Mouse (Mus musculus) heart, embryonic 11.5 days (tissue): ENCODE measurements at regions not wholly inside any gene's neighbourhood (a gene's known extent, or its start where the extent isn't known, plus 50 kb on each side); places are given as distances from the start of the nearest gene placed in this dataset.

Experiments used
- ATAC-seq: fragments of 200-750 bp; cut with Nextera tagmentation; replicated peaks from 2 replicates; pipeline ENCODE4 v1.8.0; 2017; ENCODE audit warnings: moderate library complexity; ENCODE audit not compliant: insufficient number of reproducible peaks, low FRiP score, low TSS enrichment
- H3K27ac ChIP-seq: fragments of 300-500 bp; sonication (generic); 2 replicates; pipeline ENCODE4 v1.5.1; 2014; ENCODE audit warnings: mild to moderate bottlenecking, low read depth, low read length
- H3K27me3 ChIP-seq: fragments of 300-500 bp; sonication (generic); 2 replicates; pipeline ENCODE4 v1.6.1; 2014; ENCODE audit warnings: mild to moderate bottlenecking, low read length, mixed read lengths; ENCODE audit not compliant: control insufficient read depth, insufficient read depth
- H3K36me3 ChIP-seq: fragments of 300-500 bp; sonication (generic); 2 replicates; pipeline ENCODE4 v1.6.1; 2014; ENCODE audit warnings: mild to moderate bottlenecking, low read length, moderate library complexity, mixed read lengths; ENCODE audit not compliant: control insufficient read depth, insufficient read depth
- H3K4me1 ChIP-seq: fragments of 300-500 bp; sonication (generic); 2 replicates; pipeline ENCODE4 v1.6.1; 2014; ENCODE audit warnings: low read length; ENCODE audit not compliant: control insufficient read depth, insufficient read depth
- H3K4me2 ChIP-seq: fragments of 300-500 bp; sonication (generic); 2 replicates; pipeline ENCODE4 v1.6.1; 2014; ENCODE audit warnings: mild to moderate bottlenecking, moderate library complexity
- H3K4me3 ChIP-seq: fragments of 300-500 bp; sonication (generic); 2 replicates; pipeline ENCODE4 v1.5.1; 2014; ENCODE audit warnings: low read depth, low read length
- H3K9ac ChIP-seq: fragments of 300-500 bp; sonication (generic); 2 replicates; pipeline ENCODE4 v1.6.1; 2014; ENCODE audit warnings: mild to moderate bottlenecking, low read depth, low read length, moderate library complexity
- H3K9me3 ChIP-seq: fragments of 300-500 bp; sonication (generic); replicated peaks from 2 replicates; pipeline ENCODE4 v1.6.1; 2016; ENCODE audit warnings: low read length; ENCODE audit not compliant: control insufficient read depth
- WGBS: fragments of 180-500 bp; shearing (Covaris S2); extraction: QIAGEN DNeasy Blood & Tissue Kit; methylation state at CpG from one replicate; pipeline ENCODE4 v1.1.7; 2014; ENCODE audit not compliant: insufficient replicate concordance; 5-methylcytosine and 5-hydroxymethylcytosine counted together

GRCm38 (mm10) chr4:10508163-10508821, 366.0 kb upstream of the 2610301B20Rik start:
- Histone ChIP-seq H3K4me3 (no peak overlapping the region), H3K4me2 (no peak overlapping the region), H3K9ac (no peak overlapping the region), H3K9me3 (no peaks in the 10 kb centered on the region), H3K4me1 (no peaks in the 10 kb centered on the region), H3K27me3 (no peaks in the 10 kb centered on the region), H3K27ac (no peak overlapping the region), H3K36me3 (no peaks in the 10 kb centered on the region)
- 50% methylated on average over 6 of the region's 6 CpGs for WGBS
- ATAC-seq = no peak

GRCm38 (mm10) chr4:10510013-10510412, 364.3 kb upstream of the 2610301B20Rik start:
- no peak for ATAC-seq
- Histone ChIP-seq H3K27me3 (no peaks in the 10 kb centered on the region), H3K36me3 (no peaks in the 10 kb centered on the region), H3K4me1 (no peaks in the 10 kb centered on the region), H3K4me2 (no peak overlapping the region), H3K4me3 (no peak overlapping the region), H3K27ac (no peak overlapping the region), H3K9ac (no peak overlapping the region), H3K9me3 (no peaks in the 10 kb centered on the region)
- 56% methylated on average over 3 of the region's 3 CpGs for WGBS

- H3K4me3 ChIP-seq = no peak overlapping the region
- ATAC-seq = no peak
Observed at GRCm38 (mm10) chr4:10550711-10551305, 323.5 kb upstream of the 2610301B20Rik start.

GRCm38 (mm10) chr4:10553724-10554123, 320.6 kb upstream of the 2610301B20Rik start:
- Histone ChIP-seq H3K4me1 (peaks cover 2% of the 10 kb centered on the region; the same call in 1 of the 2 replicates), H3K4me3 (no peak overlapping the region), H3K4me2 (no peak overlapping the region), H3K36me3 (no peaks in the 10 kb centered on the region), H3K9ac (no peak overlapping the region), H3K27ac (no peak overlapping the region), H3K27me3 (no peaks in the 10 kb centered on the region), H3K9me3 (no peaks in the 10 kb centered on the region)
- 54% methylated on average over 5 of the region's 5 CpGs for WGBS
- ATAC-seq = 0 out of 2 replicates have a peak, but pooled peaks have one; percentile 18

More at GRCm38 (mm10) chr4:10550711-10551305, 323.5 kb upstream of the 2610301B20Rik start:
- H3K27me3 ChIP-seq = no peaks in the 10 kb centered on the region
- H3K9ac ChIP-seq = no peak overlapping the region
- no peak overlapping the region for H3K4me2 ChIP-seq
- H3K36me3 ChIP-seq = no peaks in the 10 kb centered on the region
- H3K27ac ChIP-seq = no peak overlapping the region
- whole genome bisulfite sequencing = 32% methylated on average over 2 of the region's 2 CpGs
- H3K4me1 ChIP-seq = peaks cover 2% of the 10 kb centered on the region; the same call in 1 of the 2 replicates
- no peaks in the 10 kb centered on the region for H3K9me3 ChIP-seq

GRCm38 (mm10) chr4:10560078-10560477, 314.2 kb upstream of the 2610301B20Rik start:
- Histone ChIP-seq H3K27ac (no peak overlapping the region), H3K4me2 (no peak overlapping the region), H3K36me3 (no peaks in the 10 kb centered on the region), H3K4me3 (no peak overlapping the region), H3K9ac (no peak overlapping the region), H3K27me3 (no peaks in the 10 kb centered on the region), H3K9me3 (no peaks in the 10 kb centered on the region), H3K4me1 (no peaks in the 10 kb centered on the region)
- 73% methylated on average over 3 of the region's 3 CpGs for WGBS
- no peak for ATAC-seq

GRCm38 (mm10) chr4:10604513-10604912, 269.8 kb upstream of the 2610301B20Rik start:
- no peaks in the 10 kb centered on the region for H3K9me3 ChIP-seq
- H3K27me3 ChIP-seq = no peaks in the 10 kb centered on the region
- no peak overlapping the region for H3K4me3 ChIP-seq
- ATAC-seq = no peak
- H3K4me1 ChIP-seq = no peaks in the 10 kb centered on the region
- H3K9ac ChIP-seq = no peak overlapping the region
- WGBS = 77% methylated on average over 10 of the region's 10 CpGs
- no peaks in the 10 kb centered on the region for H3K36me3 ChIP-seq
- H3K27ac ChIP-seq = no peak overlapping the region
- H3K4me2 ChIP-seq = no peak overlapping the region

GRCm38 (mm10) chr4:10607855-10608576, 266.3 kb upstream of the 2610301B20Rik start:
- Histone ChIP-seq H3K9me3 (no peaks in the 10 kb centered on the region), H3K4me3 (no peak overlapping the region), H3K9ac (no peak overlapping the region), H3K36me3 (no peaks in the 10 kb centered on the region), H3K4me1 (no peaks in the 10 kb centered on the region), H3K27ac (no peak overlapping the region), H3K27me3 (no peaks in the 10 kb centered on the region), H3K4me2 (no peak overlapping the region)
- 73% methylated on average over 7 of the region's 7 CpGs for WGBS
- no peak for ATAC-seq

GRCm38 (mm10) chr4:10610784-10611183, 263.5 kb upstream of the 2610301B20Rik start:
- Histone ChIP-seq H3K27me3 (no peaks in the 10 kb centered on the region), H3K9ac (no peak overlapping the region), H3K4me1 (no peaks in the 10 kb centered on the region), H3K36me3 (no peaks in the 10 kb centered on the region), H3K9me3 (no peaks in the 10 kb centered on the region), H3K4me3 (no peak overlapping the region), H3K4me2 (no peak overlapping the region), H3K27ac (no peak overlapping the region)
- WGBS = 55% methylated on average over 1 of the region's 1 CpGs
- ATAC-seq = no peak
